ENCODE assay signal across 8 mouse cellular contexts in the genomic region with DNA sequence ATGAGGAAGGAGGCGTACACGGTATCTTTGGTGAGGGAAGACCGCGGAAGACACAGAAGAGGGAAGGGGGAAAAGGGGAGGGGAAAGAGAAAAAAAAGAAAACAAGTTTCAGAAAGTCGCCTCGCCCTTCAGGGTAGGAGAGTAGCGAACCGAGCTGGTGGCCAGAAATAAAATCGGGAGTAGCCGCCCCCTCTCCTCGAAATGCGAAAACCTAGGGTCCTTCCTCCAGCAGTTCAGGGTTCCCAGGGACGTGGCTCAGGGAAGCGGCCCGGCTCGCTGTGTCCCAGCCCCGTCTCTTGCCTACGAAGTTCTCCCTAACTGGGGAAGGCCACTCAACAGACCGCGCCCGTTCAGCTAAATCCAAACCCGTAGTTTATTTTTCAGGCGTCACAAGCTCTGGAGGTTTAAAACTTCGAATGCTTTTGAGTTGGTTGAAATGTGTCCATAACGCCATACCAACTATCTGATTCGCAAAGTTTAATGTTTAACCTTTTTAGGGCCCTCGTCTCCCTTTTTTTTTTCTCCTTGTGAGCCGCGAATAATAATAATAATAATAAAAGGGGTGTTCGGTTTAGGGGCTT. TPM values are rescaled to one million over a fixed set of nuclear protein-coding genes. Genes with fewer than 3 reads are reported as not detected.
DNase-seq lines count a peak whose midpoint lies in the region; ATAC-seq and TF ChIP-seq lines count a peak whose summit lies in the region.

No protein-coding gene starts in this region.

- peak overlapping the region; percentile 97 for H3K27ac ChIP-seq in heart, adult 2 months
- H3K27ac ChIP-seq in lung, embryonic 15.5 days: peak overlapping the region; percentile 100

- peaks cover 20% of the 10 kb centered on the region for H3K4me1 ChIP-seq in heart, adult 2 months (ENCODE audit: control insufficient read depth, insufficient read depth, low read length)
- peaks cover 32% of the 10 kb centered on the region for H3K4me1 ChIP-seq in lung, embryonic 15.5 days

- peaks cover 10% of the 10 kb centered on the region for H3K79me2 ChIP-seq in heart, adult 2 months (replicated peaks; ENCODE audit: control insufficient read depth, insufficient read depth, low read length)

- WGBS in heart, adult 2 months: under 1% methylated on average over 30 of the region's 30 CpGs
- under 1% methylated on average over 30 of the region's 30 CpGs for WGBS in lung, embryonic 15.5 days

- no peaks in the 10 kb centered on the region for H3K9me3 ChIP-seq in lung, embryonic 15.5 days

- intact Hi-C loops in heart, adult 2 months (cut with DNase I): loop anchor here (2.0 to 5.0 kb wide), 2 partner anchors 47 to 117 kb away; no protein-coding TSS in a partner anchor

- 0 out of 2 replicates have a peak, but pooled peaks have one; percentile 35 for TF ChIP-seq POLR2A in heart, adult 2 months (IDR thresholded peaks at IDR 0.05; ENCODE audit: insufficient read depth, low read depth, low read length)

- no peak for TF ChIP-seq EP300 in heart, adult 2 months (IDR thresholded peaks at IDR 0.05; ENCODE audit: insufficient read depth, low read depth, low read length)

- DNase-seq in retina, embryonic 14.5 days (ENCODE audit: low spot score): peak; percentile 43
- DNase-seq in retina, postnatal 1 day: no peak
- DNase-seq in cerebellum, postnatal 10 days: peak; percentile 42 to 51
- peak; percentile 64 to 75 for DNase-seq in heart, adult 2 months
- peak; percentile 72 for DNase-seq in kidney, adult 18-20 months
- peak; percentile 32 for DNase-seq in skeletal muscle tissue, adult 2 months (ENCODE audit: low read depth, low spot score)
- no peak for DNase-seq in right cerebral cortex, postnatal 4 days

- H3K4me2 ChIP-seq in lung, embryonic 15.5 days: peak overlapping the region; percentile 91

- peaks cover 6% of the 10 kb centered on the region for H3K36me3 ChIP-seq in heart, adult 2 months (ENCODE audit: control insufficient read depth, insufficient read depth, low read length)
- no peaks in the 10 kb centered on the region for H3K36me3 ChIP-seq in lung, embryonic 15.5 days

- peak overlapping the region; percentile 96 for H3K9ac ChIP-seq in heart, adult 2 months (ENCODE audit: low read depth, low read length)
- peak overlapping the region; percentile 99 for H3K9ac ChIP-seq in lung, embryonic 15.5 days

- H3K4me3 ChIP-seq in heart, adult 2 months: peak overlapping the region; percentile 93
- H3K4me3 ChIP-seq in lung, embryonic 15.5 days: peak overlapping the region; percentile 88

- no peak for ATAC-seq in lung, embryonic 15.5 days (ENCODE audit: borderline replicate concordance, extremely low read depth, low FRiP score, low TSS enrichment)

- no peak for TF ChIP-seq CTCF in heart, adult 2 months (IDR thresholded peaks at IDR 0.05)

- H3K27me3 ChIP-seq in heart, adult 2 months (ENCODE audit: control insufficient read depth, insufficient read depth, low read length): no peaks in the 10 kb centered on the region
- no peaks in the 10 kb centered on the region for H3K27me3 ChIP-seq in lung, embryonic 15.5 days

RNA-seq across cellular contexts. Expression of gene Tnrc18, which starts 2.0 kb away (rescaled TPM):
- total RNA-seq in heart, adult 2 months (2021): 10 to 100 TPM; 49.7 to 60.3 TPM
- polyA plus RNA-seq in heart, adult 2 months (2012; rRNA removed): 15.1 and 18.5 TPM in 2 replicates
- polyA plus RNA-seq in lung, embryonic 15.5 days (2015; fragmentation: Nextera tagmentation; extraction: Ambion mirVana): 30.7 and 32.3 TPM in 2 replicates

Comparison
In these comparisons a context has a peak if more than half of its experiments do, and no peak if none do; other contexts are left out.
1. DNase-seq: peak in retina, embryonic 14.5 days (single experiment), cerebellum, postnatal 10 days (2 of 2), heart, adult 2 months (2 of 2), kidney, adult 18-20 months (single experiment) and skeletal muscle tissue, adult 2 months (single experiment); none in retina, postnatal 1 day (single experiment) and right cerebral cortex, postnatal 4 days (single experiment).